Mouse (Mus musculus): ENCODE measurements around the gene Per2. TPM values are rescaled to one million over a fixed set of nuclear protein-coding genes. Genes with fewer than 3 reads are reported as not detected.

The Per2 gene
- polyA plus RNA-seq, 1 experiment from 2014 or later, result 7.2 TPM

- no peak for TF ChIP-seq CTCF (IDR thresholded peaks at IDR 0.05; ENCODE audit: low read depth)
- Histone ChIP-seq H3K4me2 (replicated peaks; ENCODE audit: low read depth) (no peak overlapping the region), H3K4me3 (ENCODE audit: low read depth, low read length) (no peak overlapping the region), H3K4me1 (replicated peaks; ENCODE audit: control insufficient read depth, insufficient read depth, low read length) (no peaks in the 10 kb centered on the region), H3K9ac (ENCODE audit: low read depth, low read length) (no peak overlapping the region), H3K36me3 (ENCODE audit: control insufficient read depth, insufficient read depth) (no peaks in the 10 kb centered on the region), H3K27me3 (replicated peaks; ENCODE audit: control insufficient read depth, insufficient read depth, low read length) (no peaks in the 10 kb centered on the region), H3K9me3 (ENCODE audit: control insufficient read depth) (no peaks in the 10 kb centered on the region), H3K27ac (ENCODE audit: low read depth, low read length) (no peak overlapping the region)
- no peak for ATAC-seq
- 68% methylated on average over 2 of the region's 2 CpGs for WGBS
Observed at GRCm38 (mm10) chr1:91492740-91493139, 33.6 kb upstream of the Per2 start.

GRCm38 (mm10) chr1:91490322-91490721, 31.2 kb upstream of the Per2 start:
- TF ChIP-seq CTCF (IDR thresholded peaks at IDR 0.05; ENCODE audit: low read depth), result no peak
- H3K27me3 ChIP-seq (replicated peaks; ENCODE audit: control insufficient read depth, insufficient read depth, low read length), result no peaks in the 10 kb centered on the region
- no peak overlapping the region for H3K9ac ChIP-seq (ENCODE audit: low read depth, low read length)
- no peaks in the 10 kb centered on the region for H3K9me3 ChIP-seq (ENCODE audit: control insufficient read depth)
- H3K4me3 ChIP-seq (ENCODE audit: low read depth, low read length), result no peak overlapping the region
- ATAC-seq, result no peak
- H3K4me1 ChIP-seq (replicated peaks; ENCODE audit: control insufficient read depth, insufficient read depth, low read length), result no peaks in the 10 kb centered on the region
- H3K27ac ChIP-seq (ENCODE audit: low read depth, low read length), result no peak overlapping the region
- WGBS, result 29% methylated on average over 1 of the region's 1 CpGs
- no peak overlapping the region for H3K4me2 ChIP-seq (replicated peaks; ENCODE audit: low read depth)
- H3K36me3 ChIP-seq (ENCODE audit: control insufficient read depth, insufficient read depth), result no peaks in the 10 kb centered on the region

GRCm38 (mm10) chr1:91486165-91486564, 27.0 kb upstream of the Per2 start:
- H3K4me3 ChIP-seq (ENCODE audit: low read depth, low read length), result no peak overlapping the region
- H3K4me2 ChIP-seq (replicated peaks; ENCODE audit: low read depth), result no peak overlapping the region
- 62% methylated on average over 3 of the region's 3 CpGs for WGBS
- no peaks in the 10 kb centered on the region for H3K4me1 ChIP-seq (replicated peaks; ENCODE audit: control insufficient read depth, insufficient read depth, low read length)
- ATAC-seq, result no peak
- TF ChIP-seq CTCF (IDR thresholded peaks at IDR 0.05; ENCODE audit: low read depth), result peak; percentile 6; the same call in 1 of the 2 replicates
- H3K27ac ChIP-seq (ENCODE audit: low read depth, low read length), result no peak overlapping the region
- H3K36me3 ChIP-seq (ENCODE audit: control insufficient read depth, insufficient read depth), result no peaks in the 10 kb centered on the region
- H3K27me3 ChIP-seq (replicated peaks; ENCODE audit: control insufficient read depth, insufficient read depth, low read length), result no peaks in the 10 kb centered on the region
- no peaks in the 10 kb centered on the region for H3K9me3 ChIP-seq (ENCODE audit: control insufficient read depth)
- no peak overlapping the region for H3K9ac ChIP-seq (ENCODE audit: low read depth, low read length)

- Histone ChIP-seq H3K36me3 (ENCODE audit: control insufficient read depth, insufficient read depth) (no peaks in the 10 kb centered on the region), H3K4me3 (ENCODE audit: low read depth, low read length) (no peak overlapping the region), H3K27me3 (replicated peaks; ENCODE audit: control insufficient read depth, insufficient read depth, low read length) (no peaks in the 10 kb centered on the region), H3K27ac (ENCODE audit: low read depth, low read length) (no peak overlapping the region), H3K9ac (ENCODE audit: low read depth, low read length) (no peak overlapping the region), H3K9me3 (ENCODE audit: control insufficient read depth) (no peaks in the 10 kb centered on the region), H3K4me1 (replicated peaks; ENCODE audit: control insufficient read depth, insufficient read depth, low read length) (no peaks in the 10 kb centered on the region), H3K4me2 (replicated peaks; ENCODE audit: low read depth) (no peak overlapping the region)
- 70% methylated on average over 3 of the region's 3 CpGs for WGBS
- no peak for TF ChIP-seq CTCF (IDR thresholded peaks at IDR 0.05; ENCODE audit: low read depth)
- no peak for ATAC-seq
Observed at GRCm38 (mm10) chr1:91485422-91485821, 26.3 kb upstream of the Per2 start.

GRCm38 (mm10) chr1:91484011-91484346, 24.9 kb upstream of the Per2 start:
- H3K4me1 ChIP-seq (replicated peaks; ENCODE audit: control insufficient read depth, insufficient read depth, low read length), result no peaks in the 10 kb centered on the region
- H3K9me3 ChIP-seq (ENCODE audit: control insufficient read depth), result no peaks in the 10 kb centered on the region
- no peak overlapping the region for H3K4me2 ChIP-seq (replicated peaks; ENCODE audit: low read depth)
- 64% methylated on average over 5 of the region's 5 CpGs for WGBS
- no peak overlapping the region for H3K9ac ChIP-seq (ENCODE audit: low read depth, low read length)
- TF ChIP-seq CTCF (IDR thresholded peaks at IDR 0.05; ENCODE audit: low read depth), result no peak
- no peak overlapping the region for H3K27ac ChIP-seq (ENCODE audit: low read depth, low read length)
- H3K36me3 ChIP-seq (ENCODE audit: control insufficient read depth, insufficient read depth), result no peaks in the 10 kb centered on the region
- no peaks in the 10 kb centered on the region for H3K27me3 ChIP-seq (replicated peaks; ENCODE audit: control insufficient read depth, insufficient read depth, low read length)
- H3K4me3 ChIP-seq (ENCODE audit: low read depth, low read length), result no peak overlapping the region
- 0 out of 2 replicates have a peak, but pooled peaks have one; percentile 20 for ATAC-seq

- Histone ChIP-seq H3K4me3 (ENCODE audit: low read depth, low read length) (no peak overlapping the region), H3K4me2 (replicated peaks; ENCODE audit: low read depth) (no peak overlapping the region), H3K36me3 (ENCODE audit: control insufficient read depth, insufficient read depth) (no peaks in the 10 kb centered on the region), H3K27me3 (replicated peaks; ENCODE audit: control insufficient read depth, insufficient read depth, low read length) (no peaks in the 10 kb centered on the region), H3K9ac (ENCODE audit: low read depth, low read length) (no peak overlapping the region), H3K4me1 (replicated peaks; ENCODE audit: control insufficient read depth, insufficient read depth, low read length) (no peaks in the 10 kb centered on the region), H3K27ac (ENCODE audit: low read depth, low read length) (no peak overlapping the region), H3K9me3 (ENCODE audit: control insufficient read depth) (no peaks in the 10 kb centered on the region)
- TF ChIP-seq CTCF (IDR thresholded peaks at IDR 0.05; ENCODE audit: low read depth), result peak; percentile 93
- ATAC-seq, result peak; percentile 77
- 41% methylated on average over 10 of the region's 10 CpGs for WGBS
Observed at GRCm38 (mm10) chr1:91483304-91484010, 24.3 kb upstream of the Per2 start.
